Mouse (Mus musculus): Measurements from ENCODE around the gene Lrwd1. TPM values are rescaled to one million over a fixed set of nuclear protein-coding genes. Genes with fewer than 3 reads are reported as not detected.
A peak's percentile ranks its signal among the peaks of the same experiment; 100 is the strongest.

Lrwd1 gene
- total RNA-seq, 4 experiments from 2014 or later: 5.4 to 6.9 (median 6.0) TPM

- DNase-seq (ENCODE audit: low spot score): no peak
Measured at GRCm38 (mm10) chr5:136091927-136092326, 43.9 kb downstream of the Lrwd1 start.

- no peak for DNase-seq (ENCODE audit: low spot score)
Measured at GRCm38 (mm10) chr5:136088821-136089575, 46.9 kb downstream of the Lrwd1 start.

- no peak for DNase-seq (ENCODE audit: low spot score)
Measured at GRCm38 (mm10) chr5:136086290-136086689, 49.6 kb downstream of the Lrwd1 start.

DNA sequence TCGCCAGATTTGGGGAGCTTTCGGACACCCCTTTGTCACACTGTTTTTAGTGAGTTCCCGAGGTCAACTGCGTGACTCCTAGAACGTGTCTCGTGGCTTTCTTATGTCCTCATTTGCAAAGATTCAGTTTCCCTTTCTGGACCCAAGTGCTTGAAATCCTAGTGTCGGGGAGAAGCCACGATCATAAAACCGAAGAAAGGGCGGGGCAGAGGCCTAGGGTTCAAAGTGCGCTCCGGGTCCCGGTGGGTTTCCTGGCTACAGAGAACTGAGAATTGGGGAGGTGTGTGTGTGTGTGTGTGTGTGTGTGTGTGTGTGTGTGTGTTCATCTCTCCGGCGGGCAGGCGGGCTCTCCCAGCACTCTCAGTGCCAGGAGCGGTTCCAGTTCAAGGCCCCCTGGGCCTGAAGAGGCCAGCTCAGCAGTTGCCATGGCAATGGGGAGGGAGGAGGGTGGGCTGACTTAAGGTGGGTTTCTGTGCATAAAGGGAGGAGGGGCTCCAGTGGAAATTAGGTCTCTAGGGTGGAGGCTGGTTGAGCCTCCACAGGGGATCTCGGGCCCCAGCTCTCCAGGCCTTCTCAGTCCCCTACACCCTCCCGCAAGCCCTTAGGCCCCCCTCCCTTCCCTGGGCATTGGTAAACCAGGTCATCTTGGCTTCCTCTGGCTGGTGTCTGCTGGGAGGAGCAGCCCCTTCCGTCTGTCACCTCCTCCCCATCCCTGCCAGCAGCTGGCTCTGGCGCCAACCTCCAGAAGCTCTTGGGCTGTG is 50.8 kb downstream of the Lrwd1 start:
- no peak for DNase-seq (ENCODE audit: low spot score)

DNA sequence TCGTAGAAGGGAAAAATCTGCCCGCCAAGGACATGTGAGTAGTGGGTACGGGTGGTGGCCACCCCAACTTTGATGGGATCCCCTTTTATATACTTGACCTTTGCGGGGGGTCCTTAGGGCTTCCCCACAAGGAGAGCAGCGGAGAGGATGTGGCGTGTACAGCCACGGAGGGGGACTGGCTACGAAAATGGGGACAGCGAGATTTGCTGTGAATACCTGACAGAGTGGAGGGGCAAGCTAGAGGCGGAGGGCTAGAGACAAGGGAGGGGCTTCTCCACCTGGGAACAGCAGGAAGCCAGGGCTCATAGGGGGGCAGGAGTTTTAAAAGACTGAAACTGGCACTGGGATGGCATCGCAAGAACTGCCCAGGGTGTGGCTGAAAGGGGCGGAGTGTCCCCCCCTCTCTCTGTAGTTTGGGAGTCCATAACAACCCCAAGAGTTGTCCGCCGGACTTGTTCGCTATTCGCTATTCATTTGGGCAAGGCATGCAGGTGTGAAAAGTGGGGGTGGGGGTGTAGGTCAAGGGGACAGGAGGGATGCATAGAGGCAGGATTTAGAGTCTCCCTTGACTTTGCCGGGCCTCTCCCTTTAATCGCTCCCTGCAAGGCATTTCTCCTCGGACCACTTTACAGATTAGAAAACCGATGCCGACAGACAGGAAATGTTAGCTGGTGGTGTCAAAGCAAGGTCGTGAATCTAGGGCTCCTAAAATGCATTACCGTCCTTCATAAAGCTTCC is 51.6 kb downstream of the Lrwd1 start:
- no peak for DNase-seq (ENCODE audit: low spot score)

- peak; percentile 92 for DNase-seq (ENCODE audit: low spot score)
Measured at GRCm38 (mm10) chr5:136083669-136084107, 52.2 kb downstream of the Lrwd1 start, which contains the start of gene Rasa4. Rasa4 (plus strand) TSS chr5:136083916.

DNA sequence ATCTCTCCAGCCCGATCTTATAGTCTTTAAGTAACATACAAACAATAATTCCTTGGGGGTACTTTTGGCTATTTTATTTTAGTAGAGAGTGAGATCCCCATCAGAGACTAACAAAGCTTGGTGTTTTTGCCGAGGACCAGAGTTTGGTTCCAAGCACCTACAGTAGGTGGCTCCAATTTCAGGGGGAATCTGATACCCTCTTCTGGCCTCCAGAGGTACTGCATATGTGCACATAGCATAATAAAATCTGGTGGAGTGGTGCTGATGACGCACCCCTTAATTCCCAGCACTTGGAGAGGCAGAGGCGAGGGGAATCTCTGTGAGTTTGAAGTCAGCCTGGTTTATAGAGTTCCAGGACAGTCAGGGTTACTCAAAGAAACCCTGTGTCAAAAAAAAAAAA is 53.5 kb downstream of the Lrwd1 start:
- no peak for DNase-seq (ENCODE audit: low spot score)

DNA sequence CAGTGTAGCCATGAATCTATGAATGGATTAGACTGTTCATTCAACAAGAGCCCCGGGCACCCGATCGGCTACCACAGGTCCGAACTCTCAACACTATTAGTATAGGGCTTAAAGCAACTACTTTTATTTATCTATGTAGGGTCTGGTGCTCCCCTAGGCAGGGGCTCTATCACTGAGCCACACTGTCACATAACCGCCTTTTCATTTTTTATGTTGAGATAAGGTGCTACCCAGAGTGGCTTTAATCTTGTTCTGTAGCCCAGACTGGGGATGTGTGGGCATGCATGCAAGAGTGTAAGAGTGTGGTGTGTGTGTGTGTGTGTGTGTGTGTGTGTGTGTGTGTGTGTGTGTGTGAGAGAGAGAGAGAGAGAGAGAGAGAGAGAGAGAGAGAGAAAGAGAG is 57.7 kb downstream of the Lrwd1 start:
- no peak for DNase-seq (ENCODE audit: low spot score)

- peak; percentile 48 for DNase-seq (ENCODE audit: low spot score)
Measured at GRCm38 (mm10) chr5:136077001-136077550, 58.8 kb downstream of the Lrwd1 start.

GRCm38 (mm10) chr5:136076284-136076683 is 59.6 kb downstream of the Lrwd1 start:
- no peak for DNase-seq (ENCODE audit: low spot score)

DNA sequence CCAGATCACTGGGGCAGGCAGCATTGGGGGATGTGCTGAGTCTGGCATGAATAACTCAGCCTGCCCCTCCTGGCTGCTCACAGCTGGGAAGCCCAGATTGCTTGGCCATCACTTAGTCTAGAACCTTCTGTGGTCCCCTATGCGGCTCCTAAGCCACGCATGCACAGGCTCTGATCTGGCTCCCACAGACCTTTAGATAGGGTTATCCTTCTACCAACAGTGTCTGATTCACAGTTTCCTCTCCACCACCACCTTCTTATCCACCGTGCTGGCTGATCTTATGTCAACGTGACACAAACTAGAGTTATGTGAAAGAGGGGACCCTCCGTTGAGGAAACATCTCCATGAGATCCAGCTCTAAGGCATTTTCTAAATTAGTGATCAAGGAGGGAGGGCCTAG is 60.8 kb downstream of the Lrwd1 start:
- no peak for DNase-seq (ENCODE audit: low spot score)

DNA sequence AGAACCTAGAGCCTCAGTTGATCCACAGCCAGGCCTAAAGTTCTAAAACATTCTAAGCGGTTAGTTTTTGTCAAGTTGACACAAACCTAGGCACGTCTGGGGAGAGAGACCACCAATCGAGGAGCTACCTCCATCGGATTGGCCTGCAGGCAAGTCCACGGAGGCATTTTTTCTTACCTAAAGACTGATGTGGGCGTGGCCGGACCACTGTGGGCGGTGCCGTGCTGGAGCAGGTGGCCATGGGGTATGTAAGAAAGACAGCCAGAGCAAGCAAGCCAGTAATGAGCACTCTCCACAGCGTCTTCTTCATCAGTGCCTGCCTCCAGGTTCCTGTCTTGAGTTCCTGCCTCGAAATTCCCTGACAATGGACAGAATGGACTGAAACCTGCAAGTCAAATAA is 62.3 kb downstream of the Lrwd1 start:
- DNase-seq (ENCODE audit: low spot score): no peak

GRCm38 (mm10) chr5:136073051-136073450 is 62.8 kb downstream of the Lrwd1 start:
- DNase-seq (ENCODE audit: low spot score): no peak

Small RNA genes lying within 50 kb of the gene (microRNA-seq; reads per million reads assigned to microRNA genes)
- gene Mir7035: 1.4 reads per million

Other genes starting within 250 kb of the Lrwd1 start
- 100 to 1,000 TPM; 312 to 583 (median 421) TPM for gene Hspb1, start 248.2 kb downstream of the Lrwd1 start, total RNA-seq (2022)
- 100 to 1,000 TPM; 265 to 313 (median 289) TPM for gene Ywhag, start 201.5 kb downstream of the Lrwd1 start, total RNA-seq (2022)
- under 1 TPM in 3 of 4 experiments, not detected in 1; 0.44 to 0.53 (median 0.46) TPM for gene Ssc4d, start 161.5 kb downstream of the Lrwd1 start, total RNA-seq (2022)
- gene Zp3, start 156.0 kb downstream of the Lrwd1 start, total RNA-seq (2022): not detected
- 1 to 10 TPM; 6.0 to 7.3 (median 6.8) TPM for gene Dtx2, start 141.3 kb downstream of the Lrwd1 start, total RNA-seq (2022)
- gene Upk3b, start 97.6 kb downstream of the Lrwd1 start, total RNA-seq (2022): 10 to 100 TPM; 13.3 to 26.7 (median 18.2) TPM
- gene Upk3bl, start 81.6 kb downstream of the Lrwd1 start, total RNA-seq (2022): not detected
- gene Rasa4, start 52.2 kb downstream of the Lrwd1 start, total RNA-seq (2022): 1 to 10 TPM; 6.6 to 7.6 (median 6.9) TPM
- gene Polr2j, start 19.4 kb downstream of the Lrwd1 start, total RNA-seq (2022): 10 to 100 TPM; 73.1 to 88.1 (median 78.9) TPM
- gene Alkbh4, start 72 bp upstream of the Lrwd1 start, total RNA-seq (2022): 1 to 10 TPM; 4.0 to 5.4 (median 4.6) TPM
- 1 to 10 TPM in 1 of 4 experiments, under 1 TPM in 3; 0.31 to 1.3 (median 0.67) TPM for gene Orai2, start 34.6 kb upstream of the Lrwd1 start, total RNA-seq (2022)
- 10 to 100 TPM; 14.8 to 21.1 (median 19.0) TPM for gene Prkrip1, start 62.9 kb upstream of the Lrwd1 start, total RNA-seq (2022)
- under 1 TPM; 0.24 to 0.82 (median 0.53) TPM for gene Sh2b2, start 110.5 kb upstream of the Lrwd1 start, total RNA-seq (2022)

All from heart, adult 8-10 months (tissue).